Mouse (Mus musculus): Measurements from ENCODE around the gene Efna5.

Gene Efna5

DNA sequence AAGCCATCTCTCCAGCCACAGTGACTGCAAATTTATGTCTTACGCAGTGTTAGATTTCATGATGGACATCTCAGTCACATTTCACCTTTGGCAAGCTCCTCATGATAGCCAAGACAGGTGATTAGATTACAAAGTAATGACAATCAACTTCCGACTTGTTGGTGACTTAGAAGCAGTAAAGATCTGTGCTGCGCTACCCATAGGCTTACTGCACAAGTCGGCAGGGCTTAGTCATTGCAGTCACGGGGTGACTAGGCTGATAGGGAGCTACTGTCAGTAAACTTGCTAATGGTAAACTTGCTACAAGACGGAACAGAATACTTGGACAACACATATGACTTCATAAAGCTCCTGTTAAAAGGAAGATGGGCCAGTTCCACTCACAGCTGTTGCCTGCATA, 136.9 kb downstream of the Efna5 start:
- no peak for DNase-seq

DNA sequence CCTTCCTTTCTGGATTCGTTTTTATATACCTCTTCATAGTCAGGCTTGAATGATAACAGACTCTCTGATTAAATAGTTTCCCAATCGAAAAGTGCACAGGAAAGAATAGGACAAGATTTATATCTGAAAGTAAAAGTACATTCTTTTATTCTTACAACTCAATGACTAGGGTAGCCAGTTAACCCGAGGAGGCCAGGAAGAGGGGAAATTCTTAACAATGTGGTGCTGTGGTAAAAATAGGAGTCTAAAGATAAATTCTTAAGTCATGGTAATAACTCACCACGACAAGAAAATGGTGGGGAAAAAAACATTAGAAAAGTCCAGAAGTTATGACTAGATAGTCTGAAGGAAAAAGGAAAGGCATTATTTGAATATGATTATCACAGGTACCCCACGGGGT, 139.4 kb downstream of the Efna5 start:
- DNase-seq, result no peak

DNA sequence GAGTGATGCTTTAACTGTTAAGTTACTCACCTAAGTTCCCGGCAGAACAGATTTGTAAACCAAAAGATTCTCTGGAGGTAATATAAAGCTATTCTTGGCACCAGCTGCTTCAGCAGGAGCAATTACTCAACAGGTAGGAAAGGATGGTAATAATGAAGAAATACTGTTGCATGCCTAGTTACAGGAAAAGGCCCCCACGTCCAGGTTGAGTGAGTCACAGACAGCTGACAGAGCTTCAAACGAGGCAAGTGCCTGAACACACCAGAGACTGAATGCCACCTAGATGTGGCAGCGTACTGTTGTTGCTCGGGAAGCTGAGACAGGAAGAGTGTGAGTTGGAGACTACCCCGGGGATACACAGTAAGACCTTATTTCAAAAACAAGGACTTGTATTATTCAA, 140.1 kb downstream of the Efna5 start:
- DNase-seq, result no peak

DNA sequence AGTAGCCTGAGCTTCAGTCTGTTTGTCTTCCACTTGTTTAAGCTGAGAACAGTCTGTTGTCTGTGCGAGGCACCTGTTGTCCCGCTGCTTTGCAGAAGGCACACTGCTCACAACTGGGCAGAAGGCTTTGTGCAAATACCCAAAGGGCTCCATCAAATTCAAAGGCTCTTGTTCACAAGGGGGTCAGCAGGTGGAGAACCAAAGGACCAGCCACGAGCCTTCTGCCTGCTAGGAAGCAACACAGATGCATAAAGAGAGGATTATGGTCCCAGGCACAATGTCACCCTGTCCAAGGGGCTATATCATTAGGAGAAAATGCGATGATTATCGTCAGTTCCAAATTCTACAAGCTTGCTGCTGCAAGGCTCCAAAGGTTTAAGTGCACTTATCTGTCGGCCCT, 141.1 kb downstream of the Efna5 start:
- DNase-seq, result no peak

DNA sequence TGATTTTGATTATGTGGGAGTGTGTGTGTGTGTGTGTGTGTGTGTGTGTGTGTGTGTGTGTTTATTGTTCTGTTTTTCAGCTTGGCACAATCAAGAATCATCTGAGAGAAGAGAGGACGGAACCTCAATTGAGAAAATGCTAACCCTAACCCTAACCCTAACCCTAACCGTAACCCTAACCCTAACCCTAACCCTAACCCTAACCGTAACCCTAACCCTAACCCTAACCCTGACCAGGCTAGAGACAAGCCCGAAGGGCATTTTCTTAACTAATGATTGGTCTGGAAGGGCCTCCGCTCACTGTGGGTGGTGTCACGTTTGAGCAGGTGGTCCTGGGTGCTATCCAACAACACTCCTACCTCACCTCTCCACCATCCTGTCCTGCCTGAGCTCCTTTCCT, 143.7 kb downstream of the Efna5 start:
- DNase-seq, result no peak

DNA sequence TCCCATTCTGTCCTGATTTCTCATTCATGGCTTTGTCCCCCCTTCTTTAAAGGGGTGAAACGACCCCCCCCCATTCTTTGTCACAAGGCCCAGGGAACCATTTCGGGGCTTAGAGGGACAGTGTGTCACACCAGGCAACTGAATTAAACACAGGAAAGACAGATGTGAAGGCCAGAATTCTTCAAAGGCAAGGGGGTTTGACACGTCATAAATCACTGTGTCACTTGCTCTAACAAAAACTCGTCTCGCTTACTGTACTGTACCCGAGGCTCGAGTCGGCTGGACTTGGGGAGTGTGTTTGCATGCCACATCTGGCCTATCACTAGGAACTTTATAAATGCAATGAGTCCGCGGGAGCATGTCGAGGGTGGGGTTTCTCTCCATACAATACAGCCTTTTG, 145.2 kb downstream of the Efna5 start:
- no peak for DNase-seq

DNA sequence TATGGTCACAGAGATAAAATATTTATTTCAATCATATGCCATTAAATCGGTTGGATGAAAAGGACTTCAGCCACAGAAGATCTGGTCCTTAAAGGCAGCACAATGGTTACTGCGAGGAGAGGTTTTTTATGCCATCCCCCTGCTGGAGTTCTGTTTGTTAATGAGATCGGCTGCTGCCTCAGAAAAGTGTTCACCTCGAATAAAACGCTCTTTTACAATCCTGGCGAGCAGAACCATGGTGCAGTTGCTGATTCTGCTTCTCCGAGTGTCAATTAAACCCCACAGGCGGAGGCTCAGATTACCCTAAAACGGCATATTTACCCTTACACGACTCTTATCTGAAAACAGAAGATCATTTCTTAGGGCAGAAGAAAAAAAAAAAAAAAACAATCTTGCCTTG, 146.2 kb downstream of the Efna5 start:
- DNase-seq, result no peak

DNA sequence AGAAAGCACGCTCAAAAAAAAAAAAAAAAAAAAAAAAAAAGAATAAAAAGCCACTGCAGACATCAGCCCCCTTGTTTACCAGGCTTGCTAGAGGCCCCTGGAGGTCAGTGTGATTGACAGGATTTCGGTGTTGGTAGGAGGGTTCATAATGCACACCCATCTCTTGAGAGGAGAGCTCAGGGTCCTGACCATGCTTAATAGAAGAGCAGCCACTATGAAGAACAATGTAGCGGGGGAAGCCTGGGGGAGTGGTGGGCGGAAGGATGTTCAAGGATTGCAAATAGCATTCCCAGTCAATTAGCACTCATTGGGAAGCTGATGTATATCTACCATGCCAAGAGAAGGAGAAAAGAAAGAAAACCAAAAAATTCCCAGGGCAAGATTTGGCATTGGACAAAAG, 147.1 kb downstream of the Efna5 start:
- no peak for DNase-seq

DNA sequence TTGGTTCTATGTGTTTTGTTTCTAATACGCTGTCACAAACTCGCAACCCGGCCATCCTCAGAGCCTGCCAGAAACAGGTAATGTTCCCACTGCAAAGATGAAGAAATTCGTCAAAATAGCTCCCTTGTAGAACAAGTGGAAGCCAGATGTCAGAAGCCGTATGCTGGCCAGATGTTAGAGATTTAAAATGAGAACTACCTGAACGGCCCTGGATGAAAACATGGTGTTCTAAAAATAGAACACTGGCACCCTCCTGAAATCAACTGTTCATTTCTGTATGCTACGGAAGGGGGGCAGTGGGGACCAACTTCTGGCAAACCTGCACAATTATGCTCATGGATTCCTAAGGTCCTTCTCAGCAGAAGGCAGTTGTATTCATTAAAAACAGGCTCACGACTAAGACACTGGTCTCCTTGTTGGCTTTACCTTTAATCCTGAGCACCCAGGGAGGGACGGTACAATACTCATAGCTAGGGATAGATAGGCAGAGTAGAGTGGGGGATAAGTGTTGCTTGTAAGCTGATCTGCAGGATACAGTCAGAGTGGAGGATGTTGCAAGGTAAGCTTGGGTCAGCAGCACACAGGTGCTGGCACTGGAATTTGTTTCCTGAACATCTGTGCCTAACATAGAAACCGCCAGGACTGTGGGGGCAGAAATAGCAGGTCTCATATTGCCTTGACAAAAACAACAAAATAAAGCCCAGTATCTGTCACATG, 151.2 kb downstream of the Efna5 start:
- DNase-seq, result no peak

DNA sequence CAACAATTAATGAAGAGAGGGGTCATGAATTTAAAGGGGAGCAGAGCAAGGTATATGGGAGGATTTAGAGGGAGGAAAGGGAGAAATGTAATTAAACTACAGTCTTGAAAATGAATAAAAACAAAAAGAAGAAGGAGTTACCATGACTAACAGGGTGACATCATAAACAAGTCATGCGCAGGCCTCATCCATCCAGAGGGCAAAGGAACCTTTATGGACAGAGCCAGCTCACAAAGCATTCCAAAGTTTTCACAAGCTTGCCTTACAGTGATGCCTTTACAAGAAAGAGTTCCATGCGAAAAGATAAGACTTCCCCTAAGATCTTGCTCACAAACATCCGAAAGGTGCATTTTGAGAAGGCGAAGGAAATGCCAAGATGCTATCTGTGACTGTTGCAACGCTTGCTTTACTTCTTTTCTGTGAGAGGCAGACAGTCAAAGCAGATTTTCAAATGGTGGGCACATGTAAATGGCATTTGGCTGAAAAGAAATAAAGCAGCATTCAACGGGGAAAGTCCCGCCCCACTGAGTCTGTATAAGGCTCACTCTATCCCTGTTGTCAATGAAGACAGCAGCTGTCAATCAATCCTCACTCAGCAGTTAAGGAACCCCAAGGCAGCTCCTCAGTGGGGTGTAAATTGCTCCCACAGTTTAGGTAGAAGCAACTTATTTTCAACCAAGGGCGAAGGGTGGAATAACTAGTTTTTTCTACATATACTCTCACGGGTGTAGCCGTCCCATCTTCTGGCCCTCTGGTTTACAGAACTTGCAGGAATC, 152.8 kb downstream of the Efna5 start:
- no peak for DNase-seq

DNA sequence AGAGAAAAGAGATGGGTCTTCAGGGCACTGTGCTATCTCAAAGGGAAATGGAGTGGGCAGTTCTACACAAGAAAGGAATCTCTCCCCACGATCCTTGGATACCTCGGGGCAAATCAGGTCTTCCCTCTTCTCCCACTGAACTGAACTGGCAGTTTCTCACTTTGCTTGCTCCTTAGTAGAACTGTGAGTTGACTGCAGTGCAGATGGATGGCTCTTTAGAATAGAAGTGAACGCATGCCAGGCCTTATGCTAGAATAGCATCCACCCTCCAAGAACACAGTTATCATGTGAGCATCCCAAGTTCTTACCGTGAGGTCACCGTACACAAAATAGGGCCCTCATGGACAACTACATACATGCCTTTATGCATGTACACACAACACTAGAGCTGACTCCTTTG, 155.0 kb downstream of the Efna5 start:
- no peak for DNase-seq

DNA sequence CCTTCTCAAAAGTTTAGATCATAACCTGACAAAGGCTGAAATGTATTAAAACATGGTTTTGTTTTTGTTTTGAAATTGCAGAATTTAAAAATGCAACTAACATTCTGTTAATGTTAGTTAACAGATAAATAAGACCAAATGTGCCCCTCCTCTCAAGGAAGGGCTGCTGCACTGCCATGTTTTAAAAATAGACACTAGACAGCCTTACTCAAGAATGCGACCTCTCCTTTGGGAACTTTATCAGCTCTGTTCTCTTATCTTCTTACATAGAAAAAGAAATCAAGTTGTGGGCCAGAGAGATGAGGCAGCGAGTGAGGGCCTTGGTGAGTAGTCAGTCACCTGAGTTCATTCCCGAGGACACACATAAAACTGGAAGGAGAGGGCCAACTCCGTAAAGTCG, 158.2 kb downstream of the Efna5 start:
- no peak for DNase-seq

DNA sequence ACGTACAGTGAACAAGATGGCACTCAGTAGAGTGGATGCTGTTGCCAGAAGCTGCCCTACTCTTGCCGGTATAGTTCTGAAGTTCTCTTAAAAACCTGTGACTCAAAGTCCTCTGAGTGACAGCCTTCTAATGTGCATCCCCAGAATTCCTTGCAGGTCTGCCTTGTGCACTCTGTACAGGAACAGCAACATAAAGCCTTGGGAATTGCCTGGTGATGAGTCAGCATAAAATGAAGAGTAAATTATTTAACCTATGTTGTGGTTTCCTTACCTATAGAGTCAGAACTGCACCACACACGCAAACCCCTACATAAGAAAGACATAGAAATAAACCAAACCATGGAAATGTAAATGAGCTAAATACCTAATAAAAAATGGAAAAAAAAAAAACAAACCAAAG, 159.5 kb downstream of the Efna5 start:
- no peak for DNase-seq

DNA sequence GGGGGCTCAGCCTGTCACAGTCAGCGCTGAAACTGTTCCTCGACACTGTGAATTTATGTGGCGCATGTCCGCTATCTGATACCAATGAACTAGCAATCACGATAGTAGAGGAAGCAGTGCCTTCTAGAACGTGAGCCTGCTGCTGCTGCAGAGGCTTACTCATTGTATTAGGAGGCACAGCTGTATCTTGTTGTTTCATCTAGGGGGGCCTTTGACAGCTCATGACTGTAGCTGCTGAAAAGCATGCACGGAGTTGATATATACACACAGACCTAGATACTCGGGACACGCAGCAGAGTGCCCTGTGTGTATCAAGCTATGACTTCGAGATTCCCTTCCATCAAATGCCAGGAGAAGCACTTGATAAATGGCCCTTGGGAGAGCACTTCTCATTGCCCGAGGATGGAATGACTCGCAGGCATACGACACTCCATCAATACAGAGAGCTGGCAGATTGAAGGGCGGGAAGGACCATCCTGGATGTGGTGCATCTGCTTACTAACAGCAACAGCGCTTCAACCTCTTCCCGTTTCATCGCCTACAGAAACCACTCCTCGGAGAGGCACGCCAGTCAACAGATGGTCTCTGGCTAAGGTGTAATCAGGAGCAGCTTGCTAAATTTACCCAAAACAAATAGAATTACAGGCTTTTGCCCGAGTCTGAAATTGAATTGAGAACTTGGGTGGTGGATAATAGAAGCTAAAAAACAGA, 160.2 kb downstream of the Efna5 start:
- no peak for DNase-seq

DNA sequence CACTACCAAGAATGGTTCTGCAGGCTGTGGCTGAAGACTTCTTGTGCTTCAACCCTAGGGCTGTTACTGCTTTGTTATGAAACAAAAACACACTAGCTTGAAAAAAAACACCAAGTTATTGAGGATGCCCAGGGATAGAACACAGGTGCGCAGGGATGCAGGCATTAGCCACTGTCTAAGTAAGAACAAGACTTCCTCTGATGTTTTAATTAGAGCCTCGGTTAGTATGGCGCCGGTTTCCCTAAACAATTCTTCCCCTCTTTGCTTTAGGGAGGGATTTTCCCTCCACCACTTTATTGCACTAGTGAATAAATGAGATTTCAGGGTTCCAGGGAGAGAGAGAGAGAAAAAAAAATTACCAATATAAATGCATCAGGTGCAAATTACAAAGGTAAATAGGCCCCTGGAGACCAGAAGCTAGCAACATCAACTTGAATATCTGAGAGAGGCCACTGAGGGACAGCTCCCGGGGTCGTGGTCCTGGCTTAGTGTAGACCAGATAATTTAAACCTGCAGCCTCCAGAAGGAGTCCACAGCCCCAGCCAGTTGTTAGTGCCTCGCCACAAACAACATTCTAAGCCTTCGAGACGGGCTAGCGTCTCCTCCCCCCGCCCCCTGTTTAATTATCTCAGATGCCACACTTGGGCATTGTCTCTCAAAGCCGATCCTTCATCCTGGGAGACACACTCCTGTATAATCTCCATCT, 163.5 kb downstream of the Efna5 start:
- no peak for DNase-seq

DNA sequence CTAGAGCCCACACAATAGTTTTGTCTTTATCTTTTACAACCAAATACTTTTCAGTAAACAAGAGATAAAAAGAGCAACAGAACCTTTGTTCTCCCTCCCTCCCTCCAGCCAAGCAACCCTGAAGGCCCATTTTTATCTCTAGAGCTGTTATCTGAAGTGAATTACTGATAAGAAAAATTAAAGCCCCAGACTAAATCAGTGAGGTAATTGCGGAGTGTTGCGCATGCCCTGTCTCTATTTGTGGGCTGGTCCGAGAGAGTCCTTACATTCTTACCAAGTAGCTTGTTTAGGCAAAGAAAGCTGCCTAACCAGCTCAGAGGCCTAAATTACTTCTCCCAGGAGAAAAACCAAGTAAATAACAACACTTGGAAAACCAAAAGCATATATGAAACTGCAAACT, 167.7 kb downstream of the Efna5 start:
- no peak for DNase-seq

DNA sequence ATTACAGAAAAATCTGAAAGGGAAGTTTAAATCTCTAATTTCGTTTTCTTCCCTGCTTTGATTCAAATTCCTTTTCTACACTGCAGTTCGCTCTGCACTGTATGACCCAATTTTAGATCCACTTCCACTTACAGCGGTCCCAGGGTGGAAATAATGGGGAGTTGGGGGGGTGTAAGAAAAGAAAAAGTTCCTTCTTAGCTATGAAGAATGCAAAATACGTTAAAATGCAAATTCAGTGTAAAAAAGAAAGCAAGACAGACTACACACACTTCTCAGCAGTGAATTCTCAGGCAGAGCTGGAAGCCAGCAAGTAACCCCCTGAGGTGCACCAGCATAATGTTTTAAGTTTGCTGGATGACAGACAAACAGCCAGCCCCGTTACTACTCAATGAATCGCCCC, 174.7 kb downstream of the Efna5 start:
- DNase-seq, result no peak

DNA sequence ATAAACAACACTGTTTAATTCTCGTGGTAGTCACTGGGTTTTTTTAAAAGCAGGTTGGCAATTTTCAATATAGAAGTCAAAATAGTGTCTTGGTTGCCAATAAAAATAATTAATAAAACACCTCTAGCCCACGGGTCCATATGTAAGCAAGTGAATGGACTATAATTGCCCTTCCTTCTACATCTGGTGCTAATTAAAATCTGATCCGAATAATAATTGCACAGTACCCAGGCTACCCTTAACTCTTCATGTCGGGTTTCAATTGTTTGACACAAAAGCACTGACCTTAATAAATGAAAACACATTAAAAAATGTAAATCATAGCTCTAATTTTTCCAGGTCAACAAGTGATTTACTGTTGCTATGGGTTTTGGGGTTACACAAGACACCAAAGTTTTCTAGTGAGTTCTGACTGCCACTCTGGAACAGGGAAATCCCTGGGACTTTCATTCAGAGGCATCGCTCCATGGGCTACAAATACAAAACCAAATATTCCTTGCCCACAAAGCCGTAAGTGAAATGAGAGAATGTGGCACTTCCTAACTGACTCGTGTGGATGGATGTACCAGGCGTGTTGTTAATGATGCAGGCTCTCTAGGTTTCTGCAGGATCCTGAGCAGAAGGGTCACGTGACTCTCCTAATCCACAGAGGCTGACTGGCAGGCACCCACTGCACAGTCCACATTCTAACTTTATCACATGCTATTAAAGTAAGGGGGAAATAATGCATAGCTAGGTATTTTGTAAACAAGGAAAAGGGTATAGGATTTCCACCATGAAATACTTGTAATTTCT, 178.9 kb downstream of the Efna5 start:
- DNase-seq, result no peak

DNA sequence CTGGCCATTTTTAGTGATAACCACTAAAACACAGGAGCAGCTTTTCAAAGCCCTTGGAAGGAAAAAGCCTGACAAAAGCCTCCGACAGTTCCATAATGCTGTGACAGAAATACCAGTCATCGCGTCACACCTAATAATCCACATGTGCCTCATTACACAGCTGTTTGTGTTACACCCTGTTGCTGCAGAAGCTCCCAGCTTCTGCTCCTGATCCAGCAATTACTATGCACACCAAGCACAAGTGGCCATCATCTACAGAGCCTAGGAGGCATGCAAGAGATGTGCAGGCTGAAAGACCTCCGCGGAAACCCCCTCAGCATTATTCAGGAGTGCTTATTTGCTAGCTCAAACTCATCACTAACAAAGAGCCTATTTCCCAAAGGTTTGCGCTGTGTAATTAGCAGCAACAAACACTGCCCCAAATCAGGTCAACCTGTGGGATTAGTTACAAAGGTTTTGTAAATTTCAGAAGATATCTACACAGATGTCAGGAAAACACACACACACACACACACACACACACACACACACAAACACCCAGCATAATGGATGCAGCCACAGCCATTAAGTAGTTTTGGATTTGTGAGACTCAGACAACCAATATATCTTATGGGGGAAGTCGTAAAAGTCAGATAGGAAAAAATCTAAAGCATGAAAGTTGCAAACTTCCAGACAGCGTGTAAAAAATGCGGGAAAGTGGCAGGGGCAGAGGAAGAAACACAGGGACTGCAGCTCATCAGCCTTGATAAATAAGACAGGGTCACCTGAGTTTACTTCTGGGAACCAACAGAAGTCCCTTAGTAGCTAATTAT, 180.1 kb downstream of the Efna5 start:
- DNase-seq, result no peak

DNA sequence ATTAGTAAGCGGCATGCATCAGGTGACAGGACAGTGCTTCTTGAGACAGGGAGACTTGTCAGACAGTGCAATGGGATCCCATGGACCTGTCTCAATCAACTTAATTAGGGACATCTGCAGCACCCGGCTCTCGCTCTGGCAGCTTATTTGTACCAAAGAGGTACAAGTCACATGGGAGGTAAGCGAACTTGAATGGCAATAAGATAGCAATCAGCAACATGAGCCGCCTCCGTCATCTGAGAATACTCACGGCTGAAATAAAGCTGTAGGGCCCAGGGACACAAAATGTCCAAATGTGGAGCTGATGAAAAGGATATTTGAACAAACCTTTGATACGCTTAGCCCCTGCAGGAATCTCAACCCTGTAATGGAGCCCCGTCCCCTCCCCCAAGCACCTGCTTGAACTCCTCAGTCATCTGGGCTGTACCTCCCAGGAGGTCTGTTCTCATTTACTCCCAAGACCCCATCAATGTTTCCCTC, 186.1 kb downstream of the Efna5 start:
- DNase-seq, result no peak

DNA sequence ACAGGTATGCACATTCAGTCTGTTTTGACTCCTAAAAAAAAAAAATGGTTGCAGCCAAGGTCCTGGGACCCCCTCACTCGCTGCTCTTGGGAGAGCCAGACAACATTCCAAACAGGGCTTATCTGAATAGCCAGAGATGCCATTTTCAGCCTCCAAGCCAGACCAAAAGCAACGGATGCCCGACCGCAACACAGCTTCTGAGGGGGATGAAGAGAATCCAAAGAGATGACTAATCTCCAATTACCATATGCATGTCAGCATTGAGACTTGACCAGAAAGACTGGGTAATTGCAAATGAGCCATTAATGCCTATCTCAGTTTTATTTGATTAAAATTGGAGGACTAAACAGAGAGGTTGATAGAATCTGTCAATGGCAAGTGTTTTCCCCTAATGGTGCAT, 188.9 kb downstream of the Efna5 start:
- DNase-seq, result no peak
